Mouse (Mus musculus): ENCODE results near the gene Pacsin2.
"Not testable (repeated sequence)": the region's sequence is repeated elsewhere in the genome, so short reads cannot be mapped to it uniquely, and the experiment has no call there.

Gene Pacsin2

DNA sequence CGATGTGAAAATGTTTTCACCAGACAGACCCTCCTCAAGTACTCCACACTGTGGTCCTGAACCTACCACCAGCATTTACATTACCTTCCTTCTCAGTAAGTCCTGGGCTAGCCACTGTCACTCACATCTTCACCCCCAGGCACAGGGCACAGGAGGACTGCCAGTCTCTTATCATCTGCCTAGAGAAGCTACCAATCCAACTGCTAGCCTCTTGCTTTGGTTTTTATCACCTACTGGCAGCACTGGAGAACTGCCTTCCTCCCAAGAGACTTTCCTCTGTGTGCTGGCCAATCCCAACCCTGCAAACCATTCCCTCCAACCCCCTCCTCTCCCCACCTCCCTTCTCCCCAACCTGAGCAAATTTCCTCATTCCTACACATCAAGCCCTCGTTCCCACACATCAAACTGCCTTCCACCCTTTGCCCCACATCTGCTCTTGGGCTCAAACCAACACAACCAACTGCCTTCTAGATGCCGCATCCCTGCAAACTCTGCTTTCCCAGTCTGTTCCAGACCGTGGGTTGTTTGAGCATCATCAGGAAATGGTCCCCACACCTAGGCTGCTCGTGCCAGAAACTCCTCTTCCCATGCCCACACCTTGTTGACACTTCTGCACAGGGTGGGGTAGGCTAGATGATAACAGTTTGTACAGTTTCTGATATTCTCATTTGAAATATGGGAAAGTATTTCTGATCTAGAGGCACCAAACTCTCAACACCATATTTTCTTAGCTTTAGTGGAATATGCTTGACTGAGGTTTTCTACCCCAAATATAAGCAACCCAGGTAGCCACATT is 40.6 kb downstream of the Pacsin2 start:
- no peak for DNase-seq (ENCODE audit: low spot score in 2 of 2)

DNA sequence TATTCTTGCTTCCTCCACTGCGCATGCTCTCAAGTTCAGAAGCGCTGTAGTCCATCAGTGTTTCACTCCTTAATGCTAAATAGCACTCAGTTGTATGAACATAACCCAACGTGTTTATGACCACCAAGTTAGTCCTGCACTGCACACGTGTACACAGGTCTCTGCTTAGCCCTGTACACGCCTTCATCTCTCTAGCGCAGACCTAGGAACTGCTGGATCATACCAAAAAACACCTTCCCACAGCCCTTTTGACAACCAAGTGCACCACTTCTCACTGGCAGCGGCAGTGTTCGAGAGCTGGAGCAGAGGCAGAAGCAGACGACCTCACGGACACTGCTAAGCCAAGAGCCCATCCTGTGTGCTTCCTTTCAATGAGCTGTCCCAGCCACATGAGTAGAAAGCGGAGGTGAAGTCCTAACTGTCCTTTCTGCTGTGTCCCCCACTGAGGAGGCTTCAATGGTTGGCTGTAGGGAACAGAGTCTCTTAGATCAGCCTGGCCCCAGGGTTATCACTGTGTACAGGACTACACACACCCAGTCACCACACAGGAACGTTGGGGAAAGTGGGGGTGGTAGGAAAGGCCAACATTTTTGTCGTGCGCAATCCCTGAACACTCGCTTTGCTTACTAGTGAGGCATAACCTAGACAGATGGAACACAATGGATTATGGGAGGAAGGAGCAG is 42.0 kb downstream of the Pacsin2 start:
- no peak for DNase-seq (ENCODE audit: low spot score in 2 of 2)

DNA sequence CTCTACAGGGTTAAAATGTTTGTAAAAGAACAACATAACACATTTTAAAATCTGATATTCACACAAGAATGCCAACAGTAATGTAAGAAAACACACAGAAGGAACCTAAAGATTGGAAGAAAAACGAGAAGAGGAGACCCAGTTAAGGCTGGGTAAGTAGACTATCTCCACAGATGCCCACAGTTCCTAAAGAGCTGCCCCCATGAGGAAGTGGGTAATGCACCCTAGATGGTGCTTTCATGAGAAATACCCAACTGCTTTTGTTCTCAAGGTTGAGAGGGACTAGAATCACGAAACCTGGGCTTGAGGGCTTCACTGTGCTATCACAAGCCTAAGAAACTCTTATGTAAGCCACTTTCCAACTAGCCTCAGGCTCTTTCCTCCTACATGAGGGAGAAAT is 44.8 kb downstream of the Pacsin2 start:
- DNase-seq (ENCODE audit: low spot score in 2 of 2): no peak

DNA sequence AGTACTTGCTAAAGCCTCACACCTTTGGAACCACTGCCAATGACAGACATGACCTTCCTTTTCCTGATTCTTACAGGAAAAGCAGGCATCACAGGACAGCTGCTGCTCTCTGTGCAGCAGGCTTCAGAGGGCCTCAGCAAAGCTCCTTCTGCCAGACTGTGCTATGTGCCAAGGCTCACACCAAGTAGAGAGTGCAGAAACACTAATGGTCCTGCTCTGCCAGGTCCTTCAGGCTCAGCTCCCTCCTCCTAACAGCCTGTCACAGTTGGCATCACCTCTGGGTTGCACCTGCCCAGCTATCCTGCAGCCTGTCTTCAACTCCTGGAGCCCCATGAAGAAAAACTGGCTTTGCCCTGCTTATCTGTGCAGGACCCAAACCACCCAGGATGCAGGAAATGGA is 45.7 kb downstream of the Pacsin2 start:
- no peak for DNase-seq (ENCODE audit: low spot score in 2 of 2)

DNA sequence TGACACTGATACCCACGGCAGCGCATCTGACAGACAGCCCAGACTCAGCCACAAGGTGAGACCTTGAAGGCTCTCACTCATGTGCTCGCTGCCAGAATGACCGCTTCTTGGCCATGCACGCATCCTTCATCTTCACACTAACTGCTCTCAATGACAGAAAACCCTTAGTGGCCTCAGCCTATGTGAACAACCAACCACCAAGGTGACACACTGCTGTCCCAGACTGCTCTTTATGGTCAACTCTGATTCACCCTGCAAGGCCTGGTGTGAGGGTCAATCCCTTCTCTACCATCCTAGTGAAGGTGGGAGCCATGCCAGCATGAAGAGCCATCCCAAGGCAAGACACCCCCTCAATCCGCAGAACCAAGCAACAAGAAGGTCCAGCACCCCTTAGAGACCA is 46.5 kb downstream of the Pacsin2 start:
- no peak for DNase-seq (ENCODE audit: low spot score in 2 of 2)

DNA sequence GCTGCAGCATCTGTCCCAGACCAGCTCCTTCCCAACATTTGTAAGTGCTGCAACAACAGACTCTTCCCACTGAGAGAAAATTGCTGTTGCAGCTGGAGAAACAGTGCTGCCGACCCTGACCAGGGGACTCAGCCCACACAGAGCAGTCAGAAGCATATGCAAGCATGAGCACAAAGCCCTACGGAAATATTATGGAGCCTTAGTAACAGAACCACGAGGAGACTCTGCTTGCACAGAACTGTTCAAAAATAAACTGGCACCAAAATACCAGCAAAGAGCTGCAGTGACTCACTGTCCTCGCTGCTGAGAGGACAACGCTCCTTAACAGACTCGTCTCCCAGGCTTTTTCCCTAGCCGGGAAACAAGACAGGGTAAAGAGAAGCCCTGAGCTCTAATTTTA is 47.0 kb downstream of the Pacsin2 start:
- DNase-seq (ENCODE audit: low spot score in 2 of 2): peak in 1 of 2 experiments; percentile 39

DNA sequence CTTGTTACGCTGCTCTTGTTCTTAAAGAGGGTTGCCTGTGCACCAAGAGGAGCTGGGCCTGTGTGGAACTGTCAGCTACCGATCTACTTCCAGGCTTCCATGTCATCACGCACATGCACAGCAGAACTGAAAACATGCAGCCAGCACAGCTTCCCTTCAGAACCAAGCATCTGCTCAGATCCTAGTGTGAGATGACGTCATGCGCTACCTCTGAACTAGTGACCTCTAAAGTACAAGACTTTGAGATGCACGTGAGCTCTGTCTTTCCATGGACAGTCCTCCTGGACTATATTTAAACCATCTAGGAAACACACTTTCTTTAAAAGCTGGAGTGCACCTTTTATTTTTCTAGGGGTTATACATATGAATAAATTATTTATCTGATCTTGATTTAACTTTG is 49.0 kb downstream of the Pacsin2 start:
- no peak for DNase-seq (ENCODE audit: low spot score in 2 of 2)

DNA sequence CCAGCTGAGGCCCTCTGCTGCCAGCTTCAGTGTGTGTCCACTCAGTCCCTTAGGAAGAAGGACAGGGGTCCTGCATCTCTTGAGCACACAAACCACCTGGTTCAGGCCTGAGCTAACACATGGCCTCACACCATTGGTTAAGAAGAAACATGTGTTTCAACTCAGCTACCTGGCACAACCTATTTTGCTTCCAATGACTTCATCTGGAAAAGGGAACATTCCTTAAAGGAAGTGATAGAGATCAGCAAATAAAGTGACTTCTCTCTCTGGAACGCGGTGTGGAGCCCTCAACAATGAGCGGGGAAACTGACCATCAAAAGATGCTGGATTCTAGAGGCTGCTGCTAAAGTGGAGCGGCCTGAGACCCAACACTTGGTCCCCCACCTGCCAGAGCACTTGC is 52.8 kb downstream of the Pacsin2 start:
- no peak for DNase-seq (ENCODE audit: low spot score in 2 of 2)

DNA sequence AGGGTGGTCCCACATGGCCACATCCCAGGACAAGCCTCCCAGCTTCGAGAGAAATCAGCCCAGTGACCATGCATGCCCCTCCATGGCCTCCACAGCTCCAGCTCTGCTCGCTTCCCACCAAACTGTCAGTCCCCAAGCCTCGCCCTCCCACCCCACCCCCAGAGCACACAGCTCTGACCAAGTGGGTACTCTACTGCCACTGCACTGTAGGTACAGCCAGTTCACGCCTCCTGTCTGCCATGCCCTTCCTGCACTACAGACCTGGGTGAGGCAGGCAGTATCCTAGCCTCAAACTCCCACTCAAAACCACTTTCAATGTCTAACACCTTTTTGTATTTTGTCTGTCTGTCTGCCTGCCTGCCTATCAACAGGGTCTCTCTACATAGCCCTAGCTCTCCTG is 53.7 kb downstream of the Pacsin2 start:
- DNase-seq (ENCODE audit: low spot score in 2 of 2): no peak

DNA sequence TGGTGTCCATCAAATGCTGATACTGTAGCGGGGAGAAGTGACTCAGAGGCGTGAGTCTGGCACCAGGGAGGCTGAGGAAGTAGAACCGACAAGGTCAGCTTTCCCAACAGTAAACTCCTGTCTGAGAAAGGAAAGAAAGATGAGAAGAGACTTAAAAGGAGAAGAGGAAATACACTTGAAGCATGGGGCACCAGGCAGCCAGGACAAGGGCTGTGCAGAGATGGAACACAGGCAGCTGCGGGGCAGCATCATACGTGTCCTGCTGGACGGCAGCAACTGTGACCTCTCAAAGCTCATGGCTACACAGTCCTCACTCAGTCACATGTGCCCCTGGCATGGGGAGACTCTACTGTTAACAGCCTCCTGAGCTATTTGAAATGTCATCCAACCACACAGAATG is 54.1 kb downstream of the Pacsin2 start:
- no peak for DNase-seq (ENCODE audit: low spot score in 2 of 2)

DNA sequence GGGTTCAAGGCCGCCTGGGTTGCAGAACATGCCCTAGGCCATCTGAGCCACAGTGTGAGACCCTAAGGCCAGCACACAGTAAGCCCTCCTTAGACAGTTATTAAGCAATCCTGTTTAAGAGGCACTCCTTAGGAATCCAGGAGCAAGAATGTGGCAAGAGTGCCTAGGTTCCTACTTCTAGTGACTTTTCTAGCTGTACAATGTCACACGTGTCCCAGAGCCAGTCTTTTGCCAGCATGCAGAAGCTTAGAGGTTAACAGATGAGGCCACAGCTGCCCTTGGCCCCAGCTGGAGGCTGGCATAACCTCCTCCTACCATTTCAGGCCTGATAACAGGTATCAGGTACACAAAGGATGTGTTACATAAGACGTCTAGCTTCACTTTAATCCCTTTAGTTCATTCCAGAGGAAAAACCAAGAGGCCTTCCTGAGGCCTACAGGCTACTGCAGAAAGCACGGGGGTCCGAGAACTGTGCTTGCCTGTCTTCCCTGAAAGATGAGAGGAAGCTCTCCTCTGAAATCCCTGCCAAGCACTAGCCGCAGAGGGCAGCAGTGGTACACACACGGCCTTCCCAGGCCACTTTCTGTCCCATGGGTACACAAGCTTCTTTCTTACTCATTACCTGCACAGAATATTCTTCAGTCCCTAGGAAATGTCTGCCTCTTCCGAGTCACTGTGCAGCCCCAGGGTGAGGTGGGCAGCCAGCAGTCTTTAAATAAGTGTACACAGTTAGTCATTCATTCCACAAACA is 55.5 kb downstream of the Pacsin2 start:
- DNase-seq (ENCODE audit: low spot score in 2 of 2): no peak

DNA sequence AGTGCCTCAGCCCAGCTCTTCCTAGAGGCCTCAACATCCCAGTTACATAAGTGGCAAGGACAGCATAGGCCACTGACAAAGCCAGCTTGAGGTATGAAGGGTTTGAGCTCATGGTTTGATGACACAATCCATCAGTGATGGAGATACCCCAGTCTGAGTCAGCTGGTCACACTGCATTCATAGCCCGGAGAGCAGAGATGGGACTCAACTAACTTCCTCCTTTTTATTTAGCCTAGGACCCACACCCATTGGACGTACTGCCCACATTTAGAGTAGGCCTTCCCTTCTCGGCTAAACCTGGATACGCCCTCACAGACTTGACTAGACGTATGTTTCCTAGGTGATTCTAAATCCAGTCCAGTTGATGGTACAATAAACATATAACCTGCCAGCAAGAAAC is 56.2 kb downstream of the Pacsin2 start:
- no peak for DNase-seq (ENCODE audit: low spot score in 2 of 2)

DNA sequence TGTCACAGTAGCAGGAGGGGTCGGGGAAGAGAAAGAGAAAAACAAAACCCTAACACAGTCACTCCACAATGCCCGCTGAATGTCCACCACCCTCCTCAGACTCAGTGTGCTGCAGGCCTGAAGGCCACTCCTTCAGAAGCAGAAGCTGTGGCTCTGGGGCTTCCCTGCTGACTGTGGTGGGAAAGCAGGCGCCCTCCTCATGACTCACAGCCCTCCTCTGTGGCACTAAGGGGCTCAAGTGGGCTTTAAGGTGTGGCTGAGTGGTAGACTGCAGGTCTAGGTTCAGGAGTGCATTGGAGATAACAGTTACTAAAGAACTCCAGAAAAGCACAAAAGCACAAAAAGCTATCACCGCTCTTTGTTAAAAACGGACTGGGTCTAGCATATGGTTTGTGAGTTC is 56.9 kb downstream of the Pacsin2 start:
- DNase-seq (ENCODE audit: low spot score in 2 of 2): no peak

DNA sequence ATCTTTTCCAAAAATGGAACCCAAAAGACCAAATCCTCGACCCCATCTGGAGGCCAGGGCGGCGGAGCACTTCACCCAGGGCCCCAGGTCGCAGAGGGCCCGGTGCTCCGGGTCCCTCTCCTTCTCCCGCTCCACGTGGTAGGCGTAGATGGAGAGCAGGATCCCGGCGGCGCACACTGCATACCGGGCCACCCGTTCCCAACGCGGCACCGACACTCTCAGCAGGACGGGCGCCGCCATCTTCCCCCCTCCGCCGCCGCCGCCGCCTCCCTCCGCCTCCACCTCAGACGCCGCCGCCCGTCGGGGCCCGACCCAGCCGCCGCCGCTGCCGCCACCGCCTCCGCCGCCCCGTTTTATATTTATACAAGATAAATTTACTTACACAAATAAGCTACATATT is 58.5 kb downstream of the Pacsin2 start:
- not testable (repeated sequence) for DNase-seq (ENCODE audit: low spot score in 2 of 2)

DNA sequence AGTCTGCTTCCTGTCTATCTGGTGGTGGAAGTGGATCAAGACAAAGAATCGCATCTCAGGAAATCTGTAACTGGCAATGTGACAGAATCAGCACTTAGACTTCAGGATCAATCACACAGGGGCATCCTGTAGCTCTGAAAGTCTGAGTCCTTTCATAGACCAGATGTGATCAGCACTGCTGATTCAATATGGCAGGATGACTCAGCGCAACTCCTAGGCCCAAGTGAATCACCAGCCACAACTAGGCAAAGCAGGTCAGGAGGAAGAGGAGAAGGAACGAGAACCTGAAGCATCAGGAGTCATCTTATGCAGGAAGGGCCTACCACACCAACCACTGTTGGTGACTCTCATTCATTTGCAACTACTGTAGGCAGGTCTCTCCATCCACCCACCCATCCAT is 60.4 kb downstream of the Pacsin2 start:
- DNase-seq (ENCODE audit: low spot score in 2 of 2): no peak

DNA sequence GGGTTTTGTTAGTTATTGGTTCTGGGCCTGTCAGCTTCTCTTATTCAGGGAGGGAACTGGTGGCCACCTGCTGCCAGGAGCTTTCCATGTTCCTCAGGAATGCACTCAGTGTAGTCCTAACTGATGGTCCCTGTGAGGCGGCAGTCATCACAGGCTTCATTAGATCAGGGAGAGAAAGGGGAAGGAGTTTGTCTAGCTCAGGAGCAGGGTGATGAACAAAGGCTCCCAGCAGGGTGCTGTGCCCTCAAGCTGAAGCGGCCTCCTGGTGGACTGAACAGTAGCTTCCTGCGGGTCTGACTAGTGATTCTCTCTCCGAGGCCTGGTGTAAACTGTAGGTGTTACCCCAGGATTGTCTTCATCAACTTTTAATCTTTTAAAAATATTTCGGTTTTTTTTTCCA is 61.4 kb downstream of the Pacsin2 start:
- DNase-seq (ENCODE audit: low spot score in 2 of 2): no peak

DNA sequence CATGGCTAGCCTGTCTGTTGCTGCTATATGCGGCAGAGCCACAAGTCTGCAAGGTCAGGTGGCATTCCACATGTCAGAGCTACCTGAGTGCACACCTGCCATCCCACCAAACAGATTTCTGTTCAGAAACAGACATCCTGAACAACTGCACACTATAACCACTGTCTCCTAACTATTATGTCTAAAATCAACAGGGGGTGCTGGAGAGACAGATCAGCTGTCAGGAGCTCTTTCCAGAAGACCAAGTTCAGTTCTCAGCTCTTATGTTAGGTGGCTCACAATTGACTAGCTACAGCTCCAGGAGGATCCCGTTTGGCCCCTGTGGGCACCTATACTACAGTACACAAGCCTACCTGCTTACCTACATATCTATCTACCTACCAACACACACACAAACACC is 71.7 kb downstream of the Pacsin2 start:
- DNase-seq (ENCODE audit: low spot score in 2 of 2): no peak

DNA sequence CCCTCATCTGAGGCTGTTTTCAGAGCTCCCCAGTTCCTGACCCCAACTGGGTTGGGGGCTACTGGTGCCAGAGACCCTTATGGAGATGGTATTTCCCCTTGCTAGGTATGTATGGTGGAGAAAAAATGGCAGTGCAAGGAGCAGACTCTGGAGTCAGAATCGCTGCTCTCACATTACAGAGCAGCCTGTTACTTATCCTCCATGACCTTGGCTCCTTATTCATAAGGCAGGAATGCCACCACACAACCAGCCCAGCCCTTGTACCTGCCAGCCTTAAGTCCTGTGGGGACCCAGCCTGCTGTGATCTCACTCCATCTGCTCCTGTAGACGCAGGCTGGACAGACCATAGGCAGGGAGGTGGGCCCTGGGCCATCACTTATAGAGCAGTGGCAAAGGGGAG is 76.5 kb downstream of the Pacsin2 start:
- DNase-seq (ENCODE audit: low spot score in 2 of 2): no peak

DNA sequence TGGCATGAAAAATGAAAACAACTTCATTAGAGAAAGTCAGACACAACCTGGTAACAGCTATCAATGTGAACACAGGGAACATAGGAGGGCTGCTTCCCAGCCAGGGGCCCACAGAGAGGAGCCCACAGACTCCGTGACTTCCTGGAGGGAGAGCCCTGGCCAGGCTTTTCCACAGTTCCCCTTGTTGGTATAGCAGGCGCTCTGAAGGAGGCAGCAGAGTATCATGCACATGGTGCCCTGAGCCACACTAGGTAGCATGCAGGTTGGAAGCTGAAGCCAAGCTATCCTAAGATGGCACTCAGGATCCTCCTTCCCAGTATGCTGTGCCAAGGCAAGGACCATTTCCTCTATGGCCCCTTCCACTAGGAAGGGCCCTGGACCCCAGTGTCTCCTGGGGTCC is 80.8 kb downstream of the Pacsin2 start:
- no peak for DNase-seq (ENCODE audit: low spot score in 2 of 2)

DNA sequence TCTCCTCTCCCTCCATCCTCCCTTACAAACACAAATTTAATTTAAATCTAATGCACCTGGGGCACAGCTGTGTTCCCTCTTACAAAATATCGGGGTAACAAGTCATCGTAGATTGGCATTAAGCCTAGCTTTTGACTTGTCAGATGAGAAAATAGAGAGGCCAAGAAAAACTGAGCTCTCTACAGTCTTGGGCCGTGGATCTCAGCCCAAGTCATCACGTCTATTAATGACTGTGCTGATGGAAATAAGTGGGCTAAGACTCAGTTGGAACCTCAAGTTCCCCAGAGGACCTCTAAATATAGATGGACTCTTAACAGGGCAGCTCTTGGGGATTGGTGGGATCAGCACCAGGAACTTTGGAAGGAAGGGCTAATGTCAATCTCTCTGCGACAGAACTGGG is 81.3 kb downstream of the Pacsin2 start:
- no peak for DNase-seq (ENCODE audit: low spot score in 2 of 2)

DNA sequence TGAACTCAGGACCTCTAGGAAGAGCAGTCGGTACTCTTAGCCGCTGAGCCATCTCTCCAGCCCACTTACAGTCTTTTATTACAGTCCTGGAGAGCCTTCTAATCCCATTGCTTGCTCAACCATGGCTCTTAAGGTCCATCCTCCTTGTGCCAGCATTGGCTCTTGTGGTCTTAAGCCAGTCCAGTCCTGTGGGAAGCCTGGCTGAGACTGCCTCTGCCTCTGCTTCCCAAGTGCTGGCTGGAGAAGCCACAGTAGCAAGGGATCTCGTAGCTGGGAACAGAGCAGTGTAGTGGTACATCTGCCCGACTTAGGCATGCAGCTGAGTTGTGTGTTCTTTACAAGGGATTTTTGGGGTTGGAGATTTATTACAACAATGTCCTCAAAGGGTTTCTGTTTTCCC is 81.9 kb downstream of the Pacsin2 start:
- no peak for DNase-seq (ENCODE audit: low spot score in 2 of 2)

DNA sequence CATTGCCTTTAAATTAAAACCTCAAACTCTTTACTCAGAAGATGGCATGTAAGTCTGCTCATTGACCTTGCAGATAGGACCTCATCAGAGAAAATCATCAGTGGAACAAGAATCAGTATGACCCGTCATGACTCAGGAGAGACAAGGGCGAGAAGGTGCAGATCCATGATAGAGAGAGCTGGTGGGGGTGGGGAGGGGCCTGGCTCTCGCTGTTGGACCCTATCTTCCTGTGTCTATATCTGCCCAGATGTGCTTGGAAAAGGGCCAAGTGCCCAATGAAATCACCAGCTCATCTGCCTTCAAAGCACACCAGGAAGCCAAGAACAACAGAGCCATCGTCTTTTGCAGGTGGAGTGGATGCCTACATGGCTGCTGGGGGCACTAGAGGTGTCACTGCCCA is 87.3 kb downstream of the Pacsin2 start:
- no peak for DNase-seq (ENCODE audit: low spot score in 2 of 2)

DNA sequence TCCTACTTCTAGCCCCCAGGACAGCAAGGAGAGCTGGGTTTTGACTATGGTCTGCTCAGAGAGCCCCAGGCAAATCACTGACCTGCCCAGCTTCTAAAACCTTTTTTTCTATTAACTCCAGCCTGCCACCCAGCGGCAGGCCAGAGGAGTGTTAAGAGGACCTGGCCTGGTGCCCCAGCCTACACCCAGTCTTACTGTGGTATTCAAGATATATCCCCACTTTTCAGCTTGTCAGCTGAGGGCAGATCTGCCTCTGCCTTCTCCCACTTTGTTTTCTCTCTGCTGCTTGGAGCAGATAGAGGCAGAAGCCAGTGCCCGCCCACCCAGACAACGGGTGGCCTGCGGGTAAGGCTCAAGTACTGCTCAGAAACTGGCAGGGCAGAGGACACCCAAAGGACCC is 89.3 kb downstream of the Pacsin2 start:
- peak in 1 of 2 experiments; percentile 42 for DNase-seq (ENCODE audit: low spot score in 2 of 2)
